Mouse (Mus musculus) WW6 (cell line): ENCODE results near the gene Psmd13.

Experiments used
- DNase-seq: peaks from one replicate; pipeline ENCODE4 v3.0.0-alpha.2; 2013; ENCODE audit warnings: low read depth, low spot score

Gene Psmd13

GRCm38 (mm10) chr7:140907131-140907530, 25.4 kb downstream of the Psmd13 start:
- no peak for DNase-seq

GRCm38 (mm10) chr7:140907697-140908096, 25.9 kb downstream of the Psmd13 start:
- no peak for DNase-seq

- no peak for DNase-seq
These were observed 26.4 kb downstream of the Psmd13 start for GRCm38 (mm10) chr7:140908181-140908580.

- DNase-seq = peak; percentile 77
These were observed 26.9 kb downstream of the Psmd13 start for GRCm38 (mm10) chr7:140908634-140909107.

- no peak for DNase-seq
These were observed 30.5 kb downstream of the Psmd13 start for GRCm38 (mm10) chr7:140912293-140912692.

GRCm38 (mm10) chr7:140912846-140913482, 31.2 kb downstream of the Psmd13 start:
- no peak for DNase-seq

GRCm38 (mm10) chr7:140914031-140914690, 32.4 kb downstream of the Psmd13 start:
- DNase-seq = no peak

GRCm38 (mm10) chr7:140919911-140920310, 38.1 kb downstream of the Psmd13 start:
- no peak for DNase-seq

GRCm38 (mm10) chr7:140920418-140921029, 38.8 kb downstream of the Psmd13 start, which contains the start of gene Nlrp6:
Gene Nlrp6 (plus strand): TSS chr7:140920902.
- no peak for DNase-seq

GRCm38 (mm10) chr7:140921225-140921975, 39.6 kb downstream of the Psmd13 start:
- DNase-seq = no peak

- DNase-seq = no peak
These were observed 40.8 kb downstream of the Psmd13 start for GRCm38 (mm10) chr7:140922398-140923069.

GRCm38 (mm10) chr7:140923070-140923775, 41.5 kb downstream of the Psmd13 start:
- DNase-seq = no peak

GRCm38 (mm10) chr7:140927181-140927580, 45.4 kb downstream of the Psmd13 start:
- DNase-seq = no peak

- no peak for DNase-seq
These were observed 56.7 kb downstream of the Psmd13 start for GRCm38 (mm10) chr7:140938436-140938835.

- DNase-seq = no peak
These were observed 57.1 kb downstream of the Psmd13 start for GRCm38 (mm10) chr7:140938896-140939295.

- no peak for DNase-seq
These were observed 58.0 kb downstream of the Psmd13 start for GRCm38 (mm10) chr7:140939669-140940171.

GRCm38 (mm10) chr7:140941222-140942051, 59.7 kb downstream of the Psmd13 start, which contains the start of gene Pgghg:
Gene Pgghg (plus strand): TSS chr7:140941391.
- no peak for DNase-seq

- no peak for DNase-seq
These were observed 60.6 kb downstream of the Psmd13 start for GRCm38 (mm10) chr7:140942341-140942740.

- DNase-seq = no peak
These were observed 61.0 kb downstream of the Psmd13 start for GRCm38 (mm10) chr7:140942811-140943210.

GRCm38 (mm10) chr7:140943356-140943755, 61.6 kb downstream of the Psmd13 start:
- no peak for DNase-seq
